Mouse (Mus musculus) induced T-regulatory cell, adult 2 months (primary cell): ENCODE measurements at regions not wholly inside any gene's neighbourhood (a gene's known extent, or its start where the extent isn't known, plus 50 kb on each side); places are given as distances from the start of the nearest gene placed in this dataset.
"Not testable (repeated sequence)": the region's sequence is repeated elsewhere in the genome, so short reads cannot be mapped to it uniquely, and the experiment has no call there.

Source experiments
- DNase-seq: peaks from one replicate; pipeline ENCODE4 v3.0.0-alpha.2; 2012; ENCODE audit warnings: low read depth

GRCm38 (mm10) chr13:111309848-111310692 lies 55.3 kb downstream of the Actbl2 start:
- DNase-seq = no peak

GRCm38 (mm10) chr13:111310693-111311045 lies 55.9 kb downstream of the Actbl2 start:
- DNase-seq = no peak

- not testable (repeated sequence) for DNase-seq
Observed at GRCm38 (mm10) chr13:111313506-111313905, 58.7 kb downstream of the Actbl2 start.

GRCm38 (mm10) chr13:111317876-111318275 lies 63.1 kb downstream of the Actbl2 start:
- DNase-seq = not testable (repeated sequence)

- no peak for DNase-seq
Observed at GRCm38 (mm10) chr13:111323206-111323605, 68.4 kb downstream of the Actbl2 start.

- no peak for DNase-seq
Observed at GRCm38 (mm10) chr13:111326096-111326665, 71.4 kb downstream of the Actbl2 start.

GRCm38 (mm10) chr13:111333035-111333434 lies 78.2 kb downstream of the Actbl2 start:
- no peak for DNase-seq

- no peak for DNase-seq
Observed at GRCm38 (mm10) chr13:111333851-111334250, 79.0 kb downstream of the Actbl2 start.

- no peak for DNase-seq
Observed at GRCm38 (mm10) chr13:111334258-111335052, 79.6 kb downstream of the Actbl2 start.

GRCm38 (mm10) chr13:111344981-111345380 lies 90.2 kb downstream of the Actbl2 start:
- no peak for DNase-seq

GRCm38 (mm10) chr13:111345486-111346440 lies 91.0 kb downstream of the Actbl2 start:
- peak; percentile 10 for DNase-seq

- DNase-seq = no peak
Observed at GRCm38 (mm10) chr13:111356520-111357456, 102.0 kb downstream of the Actbl2 start.

- DNase-seq = no peak
Observed at GRCm38 (mm10) chr13:111361456-111361855, 106.6 kb downstream of the Actbl2 start.

GRCm38 (mm10) chr13:111363176-111363739 lies 108.4 kb downstream of the Actbl2 start:
- DNase-seq = no peak

- no peak for DNase-seq
Observed at GRCm38 (mm10) chr13:111366871-111367270, 112.1 kb downstream of the Actbl2 start.

- no peak for DNase-seq
Observed at GRCm38 (mm10) chr13:111367620-111368019, 112.8 kb downstream of the Actbl2 start.

- DNase-seq = no peak
Observed at GRCm38 (mm10) chr13:111369916-111370315, 115.1 kb downstream of the Actbl2 start.

- DNase-seq = no peak
Observed at GRCm38 (mm10) chr13:111373281-111373680, 116.6 kb downstream of the Gpbp1 start.

GRCm38 (mm10) chr13:111373801-111374200 lies 116.1 kb downstream of the Gpbp1 start:
- DNase-seq = no peak
